Mouse (Mus musculus): ENCODE measurements around the gene Fbxl16.
"Not testable (repeated sequence)": the region's sequence is repeated elsewhere in the genome, so short reads cannot be mapped to it uniquely, and the experiment has no call there.

Fbxl16 gene

DNA sequence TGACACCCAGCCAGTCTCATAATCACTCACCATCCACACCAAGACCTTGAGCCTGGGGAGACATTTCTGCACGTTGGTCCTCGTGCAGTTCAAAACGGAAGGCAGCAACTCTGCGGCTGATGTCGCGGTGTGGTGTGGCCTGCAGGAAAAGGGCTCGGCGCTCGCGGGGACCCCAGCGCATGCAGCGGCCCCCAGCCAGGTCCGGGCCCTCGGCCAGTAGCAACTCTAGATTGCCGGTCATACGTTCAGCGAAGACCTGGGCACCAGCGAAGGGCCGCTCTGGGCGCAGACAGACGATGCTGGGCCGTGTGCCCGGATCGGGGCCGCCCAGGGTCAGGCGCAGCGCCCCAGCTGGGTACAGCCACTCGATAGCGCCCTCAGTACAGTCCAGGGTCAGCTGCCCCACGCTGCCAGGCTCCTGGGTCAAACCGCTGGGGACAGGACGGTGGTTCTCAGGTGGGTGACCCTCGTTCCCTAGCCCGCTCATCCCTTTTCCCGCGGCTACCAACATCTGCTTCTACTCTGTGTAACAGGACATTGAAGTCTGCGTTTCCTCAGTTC, 12.6 kb upstream of the Fbxl16 start:
- DNase-seq: peak; percentile 54

DNA sequence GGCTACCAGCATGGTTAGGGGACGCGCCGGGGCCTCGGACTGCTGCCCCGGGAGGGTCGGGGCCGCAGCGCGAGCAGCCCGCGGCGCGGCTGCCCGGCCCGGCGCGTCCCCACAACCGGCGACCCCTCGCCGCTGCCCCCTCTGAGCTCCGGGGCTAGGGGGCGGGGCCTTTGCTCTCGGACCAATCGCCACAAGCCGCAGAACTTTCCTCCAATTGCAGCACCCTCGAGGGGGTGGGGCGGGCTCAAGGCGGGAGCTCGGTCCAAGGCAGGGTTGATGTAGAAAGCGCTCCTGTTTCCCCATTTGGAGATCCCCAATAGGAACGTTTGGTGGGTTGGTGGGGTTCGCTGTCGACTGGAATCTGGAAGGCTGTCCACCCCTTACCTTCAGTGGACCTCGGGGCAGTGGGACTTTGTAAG, 11.9 kb upstream of the Fbxl16 start, which contains the start of gene Metrn:
TSS of gene Metrn (minus strand) at position 186 of the 419 bp plus-strand sequence.
- DNase-seq: peak; percentile 93

DNA sequence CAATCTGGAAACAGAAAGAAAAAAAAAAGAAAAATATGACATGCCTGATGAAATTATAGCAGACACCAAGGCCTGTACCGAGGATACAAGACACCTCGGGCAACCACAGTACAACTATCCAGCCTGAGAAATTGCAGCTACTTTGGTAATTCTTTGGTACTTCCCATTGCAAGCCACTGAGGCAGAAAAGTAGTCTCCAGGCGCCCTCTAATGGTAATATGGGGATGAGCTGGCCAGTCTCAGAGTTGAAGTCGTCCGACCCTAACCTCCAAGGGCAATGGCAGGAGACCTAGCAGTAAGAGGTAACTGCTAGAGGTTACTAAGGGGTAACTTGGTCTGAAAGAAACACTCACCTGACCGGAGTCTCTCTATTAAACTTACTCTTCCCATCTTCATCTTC, 7.9 kb upstream of the Fbxl16 start:
- peak; percentile 81 for DNase-seq

DNA sequence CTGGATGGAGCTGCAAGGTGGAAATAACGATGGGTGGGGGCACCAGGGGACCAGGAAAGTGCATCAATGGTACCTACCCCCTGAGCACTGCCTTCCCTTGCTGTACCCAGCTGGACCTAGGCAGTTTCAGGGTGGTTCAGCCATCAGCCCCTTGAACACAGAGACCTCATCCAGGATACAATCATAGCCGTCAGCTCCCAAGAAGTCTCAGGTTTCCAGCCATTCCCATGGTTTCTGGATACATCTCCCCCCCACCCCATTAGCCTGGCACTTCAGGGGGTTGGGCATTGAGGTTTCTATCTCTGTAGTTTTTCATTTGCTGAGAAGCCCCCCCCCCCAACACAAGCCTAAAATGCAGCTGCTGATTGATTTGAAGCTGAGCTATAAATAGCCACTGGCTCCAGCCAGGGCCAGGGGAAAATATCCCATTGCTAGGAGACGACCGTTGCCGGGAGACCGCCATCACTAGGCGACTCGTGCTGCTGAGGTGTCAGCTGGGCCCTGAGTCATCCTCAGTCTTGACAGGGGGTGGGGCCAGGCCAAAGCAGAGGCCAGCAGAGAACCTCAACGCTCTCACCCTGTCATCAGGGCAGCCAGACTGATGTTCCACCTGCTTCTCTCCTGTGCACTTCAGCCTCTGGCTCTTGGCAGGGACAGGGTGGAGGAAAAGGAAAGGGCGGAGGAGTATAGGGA, 5.9 kb upstream of the Fbxl16 start:
- no peak for DNase-seq

DNA sequence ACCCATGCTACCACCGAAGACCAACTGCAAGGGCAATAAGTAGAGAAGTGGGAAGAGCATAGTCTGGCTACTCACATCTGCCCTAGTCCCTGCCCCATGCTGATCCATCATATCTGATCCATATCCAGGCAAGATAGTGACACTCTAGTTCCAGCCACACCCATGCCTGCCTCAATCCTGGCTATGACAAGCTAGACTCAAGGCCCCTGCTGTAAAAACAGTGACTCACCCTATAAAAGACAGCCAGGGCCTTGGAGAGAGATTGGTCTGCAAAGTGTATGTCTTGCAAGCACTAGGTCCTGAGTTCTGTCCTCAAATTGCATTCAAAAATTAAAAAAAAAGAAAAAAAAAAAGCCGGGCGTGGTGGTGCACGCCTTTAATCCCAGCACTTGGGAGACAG, 2.4 kb upstream of the Fbxl16 start:
- DNase-seq: no peak

DNA sequence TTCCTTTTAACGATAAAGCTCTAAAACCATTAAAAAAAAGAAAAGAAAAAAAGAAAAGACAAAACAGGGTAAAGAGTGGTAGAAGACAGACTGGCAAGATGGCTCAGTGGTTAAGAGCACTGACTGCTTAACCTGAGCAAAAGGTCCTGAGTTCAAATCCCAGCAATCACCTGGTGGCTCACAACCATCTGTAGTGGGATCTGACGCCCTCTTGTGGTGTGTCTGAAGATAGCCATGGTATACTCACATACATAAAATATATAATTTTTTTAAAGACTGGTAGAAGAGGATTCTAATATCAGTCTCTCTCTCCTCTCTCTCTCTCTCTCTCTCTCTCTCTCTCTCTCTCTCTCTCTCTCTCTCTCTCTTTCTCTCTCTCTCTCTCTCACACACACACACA, 1.4 kb upstream of the Fbxl16 start:
- DNase-seq: not testable (repeated sequence)

DNA sequence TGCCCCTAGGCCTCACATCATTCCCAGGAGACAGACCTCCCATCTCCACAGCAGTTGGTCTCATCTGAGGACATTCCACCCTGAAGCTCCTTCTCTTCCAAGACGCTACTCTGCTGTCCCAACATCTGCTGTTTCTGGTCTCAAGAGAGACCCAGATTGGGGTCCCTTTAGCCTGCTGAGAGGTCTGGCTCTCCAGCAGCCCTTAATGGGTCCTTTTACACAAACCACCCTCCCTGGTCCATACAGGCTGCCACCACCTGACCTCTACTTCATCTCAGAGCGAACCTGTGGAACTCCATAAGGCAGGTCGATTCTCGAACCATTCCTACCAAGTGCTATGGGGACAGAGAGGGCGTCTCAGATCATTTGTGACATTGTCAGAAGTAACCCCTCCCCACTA, 857 bp upstream of the Fbxl16 start:
- DNase-seq: no peak

DNA sequence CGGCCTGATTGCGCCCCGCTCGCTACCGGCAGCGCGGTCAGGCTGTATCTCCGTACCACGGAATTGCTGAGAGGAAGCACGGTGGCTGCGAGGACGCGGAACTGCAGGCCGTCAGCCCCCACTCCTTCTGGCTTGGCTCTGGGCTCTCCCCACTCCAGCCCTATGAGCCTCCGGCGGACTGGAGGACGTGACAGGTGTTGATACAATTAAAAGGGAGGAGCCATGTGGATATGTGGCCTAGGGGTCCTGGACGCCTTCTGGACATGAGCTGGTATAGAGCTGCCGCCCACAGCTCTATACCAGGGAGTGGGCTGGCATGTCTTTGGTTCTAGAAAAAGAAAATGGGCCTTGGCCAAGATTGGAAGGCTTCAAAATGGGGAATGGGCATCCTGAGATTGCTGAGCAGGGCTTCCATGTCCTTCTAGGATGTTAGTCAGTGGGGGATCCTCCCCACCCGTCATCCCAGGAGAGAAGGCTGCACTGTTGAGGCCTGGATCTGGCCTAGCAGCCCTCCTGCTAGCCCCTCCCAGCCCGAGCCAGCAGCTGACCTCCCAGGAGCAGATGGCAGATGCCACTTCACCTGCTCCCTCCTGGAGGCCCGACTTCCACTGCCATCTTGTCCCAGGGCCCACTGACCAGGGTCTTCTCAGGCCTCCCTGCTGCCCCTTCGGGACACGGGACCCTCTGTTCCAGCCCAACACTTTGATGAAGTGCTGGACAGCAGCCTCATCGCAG, 888 bp downstream of the Fbxl16 start:
- no peak for DNase-seq

DNA sequence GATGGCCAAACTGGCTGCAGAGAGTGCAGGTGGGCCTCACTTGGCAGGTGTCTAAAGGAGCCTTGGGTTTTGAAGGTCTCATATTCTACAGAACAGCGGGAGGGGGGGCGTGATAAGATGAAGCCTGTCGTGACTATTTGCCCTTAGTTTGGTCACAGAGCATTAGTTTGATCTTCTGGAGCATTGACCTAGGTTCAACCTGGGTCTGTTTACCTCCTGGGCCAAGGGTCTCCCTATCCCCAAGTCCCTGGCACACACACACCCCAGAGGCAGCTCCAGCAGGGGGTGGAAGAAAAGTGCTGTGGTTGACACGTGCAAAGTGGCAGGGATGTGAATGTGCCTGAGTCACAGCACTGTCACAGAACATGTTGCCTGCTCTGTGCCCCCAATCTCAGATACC, 2.0 kb downstream of the Fbxl16 start:
- DNase-seq: no peak

DNA sequence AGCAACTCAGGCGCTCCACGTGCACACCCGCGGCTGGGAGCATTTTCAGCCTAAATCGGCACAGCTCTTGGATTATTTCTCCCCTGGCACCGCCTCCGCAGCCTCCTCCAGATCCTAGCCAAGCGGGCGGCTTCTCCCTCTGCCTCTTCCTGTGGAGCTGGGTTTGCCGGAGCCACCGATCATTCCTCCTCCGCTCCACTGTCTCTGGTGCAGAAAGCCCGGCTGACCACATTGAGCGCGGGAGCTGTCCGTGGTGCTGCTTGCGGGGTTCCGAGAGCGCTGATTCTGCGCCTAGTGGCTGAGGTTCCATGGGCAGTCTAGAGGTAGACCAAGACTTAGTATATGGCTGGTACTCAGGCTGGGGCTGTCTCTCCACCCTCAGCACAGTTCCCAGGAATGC, 4.6 kb downstream of the Fbxl16 start:
- DNase-seq: peak; percentile 90

DNA sequence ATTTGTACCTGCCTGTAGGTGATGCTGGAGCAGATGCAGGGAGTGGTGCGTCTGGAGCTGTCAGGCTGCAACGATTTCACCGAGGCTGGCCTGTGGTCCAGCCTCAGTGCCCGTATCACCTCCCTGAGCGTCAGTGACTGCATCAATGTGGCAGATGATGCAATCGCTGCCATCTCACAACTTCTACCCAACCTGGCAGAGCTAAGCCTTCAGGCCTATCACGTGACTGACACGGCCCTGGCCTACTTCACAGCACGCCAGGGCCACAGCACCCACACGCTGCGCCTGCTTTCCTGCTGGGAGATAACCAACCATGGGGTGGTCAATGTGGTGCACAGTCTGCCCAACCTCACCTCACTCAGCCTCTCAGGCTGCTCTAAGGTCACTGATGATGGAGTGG, 8.8 kb downstream of the Fbxl16 start:
- no peak for DNase-seq

DNA sequence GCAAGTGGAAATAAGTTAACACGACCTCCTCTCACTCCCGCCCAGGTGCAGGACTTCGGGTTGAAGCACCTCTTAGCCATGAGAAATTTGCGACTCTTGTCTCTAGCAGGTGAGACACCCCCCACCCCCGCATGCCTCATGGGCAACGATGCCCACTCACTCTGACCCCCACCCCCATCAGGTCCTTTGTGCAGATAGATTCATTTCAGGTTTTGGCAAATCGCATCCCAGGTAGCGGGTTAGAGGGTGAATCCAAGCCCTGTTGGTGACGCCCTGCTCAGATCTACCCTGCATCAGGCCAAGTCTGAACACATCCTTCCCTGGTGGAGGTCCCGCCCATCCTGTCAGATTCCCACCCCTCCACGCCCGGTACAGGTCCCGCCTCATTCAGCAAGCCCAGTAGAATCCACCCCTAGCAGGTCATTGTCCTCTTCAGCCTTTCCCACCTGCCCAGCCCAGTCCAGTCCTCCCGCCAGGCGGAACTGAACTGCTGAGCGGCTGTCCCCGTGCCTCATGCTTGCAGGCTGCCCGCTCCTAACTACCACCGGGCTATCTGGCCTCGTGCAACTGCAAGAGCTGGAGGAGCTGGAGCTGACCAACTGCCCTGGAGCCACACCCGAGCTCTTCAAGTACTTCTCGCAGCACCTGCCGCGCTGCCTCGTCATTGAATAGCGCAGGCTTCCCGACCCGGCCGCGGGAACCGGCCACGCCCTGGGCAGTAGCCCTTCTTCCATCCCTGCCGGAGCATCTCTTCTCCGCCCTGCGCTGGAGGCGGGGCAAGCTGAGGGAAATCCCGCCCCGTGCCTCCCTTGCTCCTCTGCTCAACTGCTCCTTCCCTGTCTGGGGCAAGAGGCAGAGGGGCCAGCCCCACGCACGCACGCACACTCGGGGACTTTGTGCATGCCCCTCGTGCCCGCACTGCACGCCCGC, 10.2 kb downstream of the Fbxl16 start:
- DNase-seq: no peak

DNA sequence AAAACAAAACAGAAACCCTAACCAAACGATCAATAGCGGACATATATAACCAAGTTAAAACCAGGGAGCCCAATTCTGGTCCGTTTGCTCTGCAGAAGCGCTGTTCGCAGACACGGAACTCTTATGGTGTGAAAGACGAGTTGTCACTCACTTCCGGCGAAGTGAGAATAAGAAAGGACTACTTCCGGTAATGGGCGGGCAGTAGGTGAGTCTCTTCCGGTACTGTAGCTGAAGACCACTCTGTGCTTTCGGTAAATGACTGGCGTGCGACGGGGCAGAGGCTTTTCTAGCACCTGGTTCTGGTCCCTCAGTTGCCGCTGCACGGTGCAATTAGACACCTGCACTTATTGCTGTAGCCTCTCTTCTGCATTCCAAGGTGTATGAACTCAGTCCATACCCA, 14.6 kb downstream of the Fbxl16 start, which contains the start of gene Wdr24:
TSS of gene Wdr24 (plus strand) at position 176 of the 400 bp plus-strand sequence.
- peak; percentile 86 for DNase-seq

DNA sequence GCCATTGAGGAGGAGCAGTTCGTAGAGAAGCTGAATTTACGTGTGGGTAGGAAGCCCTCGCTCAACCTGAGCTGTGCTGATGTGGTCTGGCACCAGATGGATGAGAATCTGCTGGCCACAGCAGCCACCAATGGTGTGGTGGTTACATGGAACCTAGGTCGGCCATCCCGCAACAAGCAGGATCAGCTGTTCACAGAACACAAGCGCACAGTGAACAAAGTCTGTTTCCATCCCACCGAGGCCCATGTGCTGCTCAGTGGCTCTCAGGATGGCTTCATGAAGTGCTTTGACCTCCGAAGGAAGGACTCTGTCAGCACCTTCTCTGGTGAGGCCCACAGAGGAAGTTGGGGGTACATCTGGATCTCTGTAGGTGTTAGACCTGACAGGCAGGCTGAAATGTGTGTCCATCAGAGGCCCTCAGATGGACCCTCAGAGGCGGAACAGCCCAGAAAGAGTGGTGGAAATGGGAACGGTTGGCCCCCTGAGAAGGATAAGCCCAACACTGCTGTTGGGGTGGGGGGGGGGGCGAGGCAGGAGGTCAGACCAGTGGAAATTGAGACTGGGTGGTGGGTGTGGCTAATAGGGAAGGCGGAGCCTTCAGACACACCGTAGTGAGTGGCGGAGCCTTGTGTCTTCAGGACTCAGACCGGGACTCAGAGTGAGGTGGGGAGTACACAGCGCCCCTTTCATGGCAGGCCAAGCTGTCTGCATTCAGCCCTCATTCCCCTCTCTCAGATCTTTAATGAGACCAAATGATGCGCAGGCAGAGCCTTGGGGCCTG, 15.7 kb downstream of the Fbxl16 start:
- no peak for DNase-seq

DNA sequence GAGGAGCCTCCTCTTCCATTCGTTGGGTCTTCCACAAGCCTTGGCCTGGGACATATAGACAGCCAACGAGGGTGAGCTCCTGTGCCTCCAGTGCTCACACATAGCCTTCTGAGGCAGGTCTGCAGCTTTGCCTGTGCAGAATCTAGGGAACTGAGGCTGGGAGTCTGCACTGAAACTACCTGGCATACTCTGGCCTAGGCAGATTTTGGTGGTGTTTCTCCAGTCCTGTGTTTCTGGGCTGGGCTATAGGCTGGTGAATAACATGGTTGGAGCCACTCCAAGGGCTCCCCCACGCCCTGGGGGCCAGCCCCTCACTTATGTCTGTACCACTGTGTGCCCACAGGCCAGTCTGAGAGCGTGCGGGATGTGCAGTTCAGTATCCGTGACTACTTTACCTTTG, 16.4 kb downstream of the Fbxl16 start:
- no peak for DNase-seq

DNA sequence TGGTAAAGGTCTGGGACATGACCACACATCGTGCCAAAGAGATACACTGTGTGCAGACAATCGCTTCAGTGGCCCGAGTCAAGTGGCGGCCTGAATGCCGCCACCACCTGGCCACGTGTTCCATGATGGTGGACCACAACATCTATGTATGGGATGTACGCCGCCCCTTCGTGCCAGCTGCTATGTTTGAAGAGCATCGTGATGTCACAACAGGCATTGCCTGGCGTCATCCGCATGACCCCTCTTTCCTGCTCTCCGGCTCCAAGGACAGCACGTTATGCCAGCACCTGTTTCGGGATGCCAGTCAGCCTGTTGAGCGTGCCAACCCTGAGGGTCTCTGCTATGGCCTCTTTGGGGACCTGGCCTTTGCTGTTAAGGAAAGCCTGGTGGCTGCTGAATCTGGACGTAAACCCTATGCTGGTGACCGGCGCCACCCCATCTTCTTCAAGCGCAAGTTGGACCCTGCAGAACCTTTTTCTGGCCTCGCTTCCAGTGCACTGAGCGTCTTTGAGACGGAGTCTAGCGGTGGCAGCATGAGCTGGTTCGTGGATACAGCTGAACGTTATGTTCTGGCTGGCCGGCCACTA, 17.2 kb downstream of the Fbxl16 start:
- no peak for DNase-seq

DNA sequence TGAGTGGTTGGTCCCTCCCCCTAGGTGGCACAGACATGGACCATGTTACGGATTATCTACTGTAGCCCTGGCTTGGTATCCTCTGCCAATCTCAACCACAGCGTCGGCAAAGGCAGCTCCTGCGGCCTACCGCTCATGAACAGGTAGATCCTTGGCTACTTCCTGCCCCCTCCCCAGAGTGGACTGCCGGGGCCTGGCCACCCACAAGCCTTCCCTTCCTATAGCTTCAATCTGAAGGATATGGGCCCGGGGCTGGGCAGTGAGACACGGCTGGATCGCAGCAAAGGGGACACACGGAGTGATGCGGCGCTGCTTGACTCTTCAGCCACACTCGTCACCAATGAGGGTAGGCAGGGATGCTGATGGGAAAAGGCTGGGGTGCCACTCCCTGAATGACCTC, 18.1 kb downstream of the Fbxl16 start:
- no peak for DNase-seq

DNA sequence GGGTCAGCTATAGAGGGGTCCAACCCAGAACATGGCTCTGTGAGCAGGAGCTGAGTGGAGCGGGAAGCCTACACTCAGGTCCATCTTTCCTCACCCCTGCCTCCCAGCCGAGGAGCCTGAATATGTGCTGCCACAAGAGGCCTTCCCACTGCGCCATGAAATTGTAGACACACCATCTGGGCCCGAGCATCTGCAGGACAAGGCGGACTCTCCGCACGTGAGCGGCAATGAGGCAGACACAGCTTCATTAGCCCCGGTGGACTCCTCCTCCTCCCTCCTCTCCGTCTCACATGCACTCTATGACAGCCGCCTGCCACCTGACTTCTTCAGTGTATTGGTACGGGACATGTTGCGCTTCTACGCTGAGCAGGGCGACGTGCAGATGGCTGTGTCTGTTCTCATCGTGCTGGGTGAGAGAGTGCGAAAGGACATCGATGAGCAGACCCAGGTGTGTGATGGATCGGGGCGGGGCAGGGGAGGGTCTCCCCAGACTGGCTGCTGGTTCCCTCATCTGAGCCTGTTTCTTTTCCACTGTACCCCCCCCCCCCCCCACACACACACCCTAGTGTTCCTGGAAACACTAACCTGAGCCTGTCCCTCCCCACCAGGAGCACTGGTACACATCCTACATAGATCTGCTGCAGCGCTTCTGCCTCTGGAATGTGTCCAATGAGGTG, 18.8 kb downstream of the Fbxl16 start:
- DNase-seq: no peak

DNA sequence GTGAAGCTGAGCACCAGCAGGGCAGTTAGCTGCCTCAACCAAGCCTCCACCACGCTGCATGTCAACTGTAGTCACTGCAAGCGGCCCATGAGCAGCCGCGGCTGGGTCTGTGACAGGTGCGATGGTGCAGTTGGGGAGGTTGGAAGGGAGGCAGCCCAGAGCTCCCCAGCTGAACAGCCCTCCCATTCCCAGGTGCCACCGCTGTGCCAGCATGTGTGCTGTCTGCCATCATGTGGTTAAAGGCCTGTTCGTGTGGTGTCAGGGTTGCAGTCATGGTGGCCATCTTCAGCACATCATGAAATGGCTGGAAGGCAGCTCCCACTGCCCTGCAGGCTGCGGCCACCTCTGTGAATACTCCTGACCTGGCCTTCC, 19.3 kb downstream of the Fbxl16 start:
- no peak for DNase-seq

DNA sequence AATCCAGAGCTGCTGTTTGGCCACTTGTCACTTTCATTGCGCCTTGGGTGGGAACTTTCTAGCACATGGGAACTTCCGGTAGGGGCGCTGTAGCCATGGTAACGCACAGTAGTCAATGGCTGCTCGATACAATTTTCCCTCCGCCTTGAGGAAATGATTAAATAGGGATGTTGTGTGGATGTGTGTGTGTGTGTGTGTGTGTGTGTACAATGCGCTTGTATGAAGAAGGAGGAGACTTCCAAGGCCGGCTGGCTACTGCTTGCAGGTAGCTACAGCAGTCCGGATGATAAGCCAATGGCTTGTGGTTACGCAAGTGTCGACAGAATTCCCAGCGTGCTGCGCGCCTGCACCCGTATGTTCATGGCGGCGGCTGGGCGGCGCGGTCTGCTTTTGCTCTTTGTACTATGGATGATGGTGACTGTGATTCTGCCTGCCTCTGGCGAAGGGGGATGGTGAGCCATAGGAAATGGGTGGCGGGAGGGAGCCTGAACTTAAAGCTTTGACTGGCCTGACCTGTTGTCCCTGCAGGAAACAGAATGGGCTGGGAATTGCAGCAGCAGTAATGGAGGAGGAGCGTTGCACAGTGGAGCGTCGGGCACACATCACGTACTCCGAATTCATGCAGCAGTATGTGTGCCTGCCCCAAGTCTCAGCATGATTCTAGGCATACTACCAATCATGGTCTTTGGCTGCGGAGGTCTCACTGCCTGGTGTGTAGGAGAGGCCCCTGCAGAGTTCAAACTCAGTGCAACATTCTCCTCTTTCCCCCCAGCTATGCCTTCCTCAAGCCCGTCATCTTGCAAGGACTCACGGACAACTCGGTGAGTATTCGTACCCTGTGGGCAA, 20.1 kb downstream of the Fbxl16 start, which contains the start of gene Jmjd8:
TSS of gene Jmjd8 (plus strand) at position 156 of the 846 bp plus-strand sequence.
- DNase-seq: peak; percentile 88
